Mouse (Mus musculus): ENCODE measurements at regions not wholly inside any gene's neighbourhood (a gene's known extent, or its start where the extent isn't known, plus 50 kb on each side); places are given as distances from the start of the nearest gene placed in this dataset.

DNA sequence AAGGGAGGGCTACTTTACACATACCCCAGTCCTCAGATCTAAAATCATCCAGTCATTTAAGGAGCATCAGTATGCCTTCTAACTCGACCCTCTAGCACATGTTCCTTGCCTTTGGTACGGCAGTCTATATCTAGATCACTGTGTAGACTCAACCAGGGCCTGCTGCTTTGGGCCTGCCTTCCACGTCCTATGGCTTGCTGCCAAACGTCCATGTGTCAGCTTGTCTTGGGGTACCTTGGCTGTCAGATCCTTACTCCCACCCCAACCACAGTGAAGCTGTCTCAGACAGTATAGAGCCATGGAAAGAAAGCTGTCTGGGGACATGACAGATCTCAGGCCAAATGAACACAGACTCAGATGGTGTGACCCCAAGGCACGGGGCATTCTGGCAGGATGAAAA, 258.4 kb downstream of the Bcor start:
- TF ChIP-seq CTCF (IDR thresholded peaks at IDR 0.05; ENCODE audit: low read depth, low read length) (no peak), GATA1 (IDR thresholded peaks at IDR 0.05; ENCODE audit: borderline replicate concordance, low read length) (no peak), TAL1 (conservative IDR thresholded peaks at IDR 0.05; ENCODE audit: low read depth, low read length) (no peak)

Data from G1E (cell line).